Mouse (Mus musculus) forebrain, embryonic 14.5 days (tissue): ENCODE results near the gene Scn4a. TPM values are rescaled to one million over a fixed set of nuclear protein-coding genes. Genes with fewer than 3 reads are reported as not detected.

Experiments used
- ATAC-seq: fragments of 200-750 bp; cut with Nextera tagmentation; 2 replicates; pipeline ENCODE4 v1.8.0; 2017; ENCODE audit warnings: mild to moderate bottlenecking, moderate library complexity
- DNase-seq: peaks from one replicate; pipeline ENCODE4 v3.0.0-alpha.2; 2015; ENCODE audit warnings: low spot score
- H3K27ac ChIP-seq: fragments of 300-500 bp; sonication (generic); 2 replicates; pipeline ENCODE4 v1.5.1; 2014; ENCODE audit warnings: low read depth, mild to moderate bottlenecking, control low read depth, low read length, moderate library complexity
- H3K27me3 ChIP-seq: fragments of 300-500 bp; sonication (generic); replicated peaks from 2 replicates; pipeline ENCODE4 v1.6.1; 2014; ENCODE audit warnings: low read length, control low read depth, mixed read lengths; ENCODE audit not compliant: control insufficient read depth, insufficient read depth
- H3K36me3 ChIP-seq: fragments of 300-500 bp; sonication (generic); 2 replicates; pipeline ENCODE4 v1.6.1; 2014; ENCODE audit warnings: low read length, control low read depth; ENCODE audit not compliant: control insufficient read depth, insufficient read depth
- H3K4me1 ChIP-seq: fragments of 300-500 bp; sonication (generic); 2 replicates; pipeline ENCODE4 v1.6.1; 2014; ENCODE audit warnings: antibody characterized with exemption, low read length, control low read depth; ENCODE audit not compliant: control insufficient read depth, insufficient read depth
- H3K4me2 ChIP-seq: fragments of 300-500 bp; sonication (generic); 2 replicates; pipeline ENCODE4 v1.6.1; 2014; ENCODE audit warnings: mild to moderate bottlenecking, control low read depth, low read length
- H3K4me3 ChIP-seq: fragments of 300-500 bp; sonication (generic); 2 replicates; pipeline ENCODE4 v1.5.1; 2014; ENCODE audit warnings: low read depth, low read length, control low read depth
- H3K9ac ChIP-seq: fragments of 300-500 bp; sonication (generic); 2 replicates; pipeline ENCODE4 v1.6.1; 2014; ENCODE audit warnings: mild to moderate bottlenecking, low read length, control low read depth, moderate library complexity
- H3K9me3 ChIP-seq: fragments of 300-500 bp; sonication (generic); replicated peaks from 2 replicates; pipeline ENCODE4 v1.6.1; 2016; ENCODE audit warnings: low read length, control low read depth, mixed read lengths; ENCODE audit not compliant: control insufficient read depth
- WGBS: fragments of 180-500 bp; shearing (Covaris S2); extraction: QIAGEN DNeasy Blood & Tissue Kit; methylation state at CpG from one replicate; pipeline ENCODE4 v1.1.7; 2014; 5-methylcytosine and 5-hydroxymethylcytosine counted together
- polyA plus RNA-seq: library from polyadenylated mRNA; unstranded; fragments of >200 nt; fragmentation: Nextera tagmentation; extraction: Ambion mirVana; gene quantifications from 2 replicates; pipeline ENCODE4 v1.2.1, GENCODE M21; 2014

Scn4a gene
- polyA plus RNA-seq, 1 experiment from 2014 or later, result not detected

- DNase-seq (no peak), ATAC-seq (no peak)
- H3K9ac ChIP-seq, result no peak within 1 kb of the TSS
- H3K27ac ChIP-seq, result no peak within 1 kb of the TSS
- no peaks in the 10 kb centered on the region for H3K4me1 ChIP-seq
- WGBS, result 82% methylated on average over 9 of the region's 9 CpGs
- H3K27me3 ChIP-seq, result no peaks in the 10 kb centered on the region
- no peaks in the 10 kb centered on the region for H3K36me3 ChIP-seq
- H3K4me3 ChIP-seq, result no peak within 1 kb of the TSS
- H3K4me2 ChIP-seq, result no peak within 1 kb of the TSS
- H3K9me3 ChIP-seq, result no peaks in the 10 kb centered on the region
Measured at GRCm38 (mm10) chr11:106314333-106314812, 38.7 kb downstream of the Scn4a start, which contains the start of gene Cd79b. Gene Cd79b, minus strand, starts transcription at chr11:106314762.

- DNase-seq (no peak), ATAC-seq (no peak)
- Histone ChIP-seq H3K4me2 (no peak overlapping the region), H3K27me3 (no peaks in the 10 kb centered on the region), H3K36me3 (no peaks in the 10 kb centered on the region), H3K4me3 (no peak overlapping the region), H3K27ac (no peak overlapping the region), H3K4me1 (no peaks in the 10 kb centered on the region), H3K9me3 (no peaks in the 10 kb centered on the region), H3K9ac (no peak overlapping the region)
- WGBS, result 86% methylated on average over 5 of the region's 5 CpGs
Measured at GRCm38 (mm10) chr11:106313533-106313932, 39.6 kb downstream of the Scn4a start.

- no peak for ATAC-seq
- H3K4me2 ChIP-seq, result no peak overlapping the region
- no peak overlapping the region for H3K4me3 ChIP-seq
- H3K4me1 ChIP-seq, result no peaks in the 10 kb centered on the region
- H3K36me3 ChIP-seq, result no peaks in the 10 kb centered on the region
- no peak overlapping the region for H3K27ac ChIP-seq
- WGBS, result 66% methylated on average over 5 of the region's 5 CpGs
- no peak for DNase-seq
- H3K27me3 ChIP-seq, result no peaks in the 10 kb centered on the region
- H3K9me3 ChIP-seq, result no peaks in the 10 kb centered on the region
- H3K9ac ChIP-seq, result no peak overlapping the region
Measured at GRCm38 (mm10) chr11:106310123-106310522, 43.0 kb downstream of the Scn4a start.

GRCm38 (mm10) chr11:106308162-106308561 lies 44.9 kb downstream of the Scn4a start:
- 83% methylated on average over 11 of the region's 11 CpGs for WGBS
- H3K36me3 ChIP-seq, result no peaks in the 10 kb centered on the region
- H3K9ac ChIP-seq, result no peak overlapping the region
- H3K4me2 ChIP-seq, result no peak overlapping the region
- DNase-seq, result no peak
- no peaks in the 10 kb centered on the region for H3K27me3 ChIP-seq
- H3K27ac ChIP-seq, result no peak overlapping the region
- H3K9me3 ChIP-seq, result no peaks in the 10 kb centered on the region
- no peak for ATAC-seq
- H3K4me3 ChIP-seq, result no peak overlapping the region
- H3K4me1 ChIP-seq, result no peaks in the 10 kb centered on the region

- no peak overlapping the region for H3K4me3 ChIP-seq
- H3K27ac ChIP-seq, result no peak overlapping the region
- H3K9me3 ChIP-seq, result no peaks in the 10 kb centered on the region
- DNase-seq, result no peak
- H3K4me1 ChIP-seq, result no peaks in the 10 kb centered on the region
- whole genome bisulfite sequencing, result 82% methylated on average over 5 of the region's 5 CpGs
- H3K4me2 ChIP-seq, result no peak overlapping the region
- H3K27me3 ChIP-seq, result no peaks in the 10 kb centered on the region
- ATAC-seq, result no peak
- no peak overlapping the region for H3K9ac ChIP-seq
- H3K36me3 ChIP-seq, result no peaks in the 10 kb centered on the region
Measured at GRCm38 (mm10) chr11:106307432-106307831, 45.7 kb downstream of the Scn4a start.

GRCm38 (mm10) chr11:106306758-106307157 lies 46.3 kb downstream of the Scn4a start:
- no peak overlapping the region for H3K4me3 ChIP-seq
- WGBS, result 69% methylated on average over 9 of the region's 9 CpGs
- ATAC-seq, result no peak

GRCm38 (mm10) chr11:106306065-106306385 lies 47.1 kb downstream of the Scn4a start:
- ATAC-seq, result no peak
- H3K9me3 ChIP-seq, result no peaks in the 10 kb centered on the region
- no peak overlapping the region for H3K4me2 ChIP-seq
- no peak overlapping the region for H3K27ac ChIP-seq
- no peaks in the 10 kb centered on the region for H3K4me1 ChIP-seq
- WGBS, result 96% methylated on average over 3 of the region's 3 CpGs
- no peaks in the 10 kb centered on the region for H3K36me3 ChIP-seq
- no peak overlapping the region for H3K9ac ChIP-seq
- DNase-seq, result no peak
- no peak overlapping the region for H3K4me3 ChIP-seq
- H3K27me3 ChIP-seq, result no peaks in the 10 kb centered on the region

More at GRCm38 (mm10) chr11:106306758-106307157, 46.3 kb downstream of the Scn4a start:
- Histone ChIP-seq H3K36me3 (no peaks in the 10 kb centered on the region), H3K27me3 (no peaks in the 10 kb centered on the region), H3K9ac (no peak overlapping the region), H3K9me3 (no peaks in the 10 kb centered on the region), H3K27ac (no peak overlapping the region), H3K4me2 (no peak overlapping the region), H3K4me1 (no peaks in the 10 kb centered on the region)
- no peak for DNase-seq

- ATAC-seq, result no peak
- Histone ChIP-seq H3K4me2 (no peak overlapping the region), H3K27me3 (no peaks in the 10 kb centered on the region), H3K4me3 (no peak overlapping the region), H3K36me3 (no peaks in the 10 kb centered on the region), H3K9me3 (no peaks in the 10 kb centered on the region), H3K4me1 (no peaks in the 10 kb centered on the region), H3K27ac (no peak overlapping the region), H3K9ac (no peak overlapping the region)
- 85% methylated on average over 10 of the region's 10 CpGs for WGBS
- DNase-seq, result no peak
Measured at GRCm38 (mm10) chr11:106305348-106306064, 47.6 kb downstream of the Scn4a start.

GRCm38 (mm10) chr11:106302634-106303033 lies 50.5 kb downstream of the Scn4a start:
- no peak overlapping the region for H3K4me2 ChIP-seq
- DNase-seq, result peak; percentile 67
- H3K4me1 ChIP-seq, result no peaks in the 10 kb centered on the region
- no peak overlapping the region for H3K4me3 ChIP-seq
- H3K9me3 ChIP-seq, result no peaks in the 10 kb centered on the region
- no peak overlapping the region for H3K9ac ChIP-seq
- H3K27ac ChIP-seq, result no peak overlapping the region
- H3K27me3 ChIP-seq, result no peaks in the 10 kb centered on the region
- no peaks in the 10 kb centered on the region for H3K36me3 ChIP-seq
- WGBS, result 24% methylated on average over 2 of the region's 2 CpGs
- 0 out of 2 replicates have a peak, but pooled peaks have one; percentile 48 for ATAC-seq
